Mouse (Mus musculus): ENCODE data around the gene Rnf220.

DNA sequence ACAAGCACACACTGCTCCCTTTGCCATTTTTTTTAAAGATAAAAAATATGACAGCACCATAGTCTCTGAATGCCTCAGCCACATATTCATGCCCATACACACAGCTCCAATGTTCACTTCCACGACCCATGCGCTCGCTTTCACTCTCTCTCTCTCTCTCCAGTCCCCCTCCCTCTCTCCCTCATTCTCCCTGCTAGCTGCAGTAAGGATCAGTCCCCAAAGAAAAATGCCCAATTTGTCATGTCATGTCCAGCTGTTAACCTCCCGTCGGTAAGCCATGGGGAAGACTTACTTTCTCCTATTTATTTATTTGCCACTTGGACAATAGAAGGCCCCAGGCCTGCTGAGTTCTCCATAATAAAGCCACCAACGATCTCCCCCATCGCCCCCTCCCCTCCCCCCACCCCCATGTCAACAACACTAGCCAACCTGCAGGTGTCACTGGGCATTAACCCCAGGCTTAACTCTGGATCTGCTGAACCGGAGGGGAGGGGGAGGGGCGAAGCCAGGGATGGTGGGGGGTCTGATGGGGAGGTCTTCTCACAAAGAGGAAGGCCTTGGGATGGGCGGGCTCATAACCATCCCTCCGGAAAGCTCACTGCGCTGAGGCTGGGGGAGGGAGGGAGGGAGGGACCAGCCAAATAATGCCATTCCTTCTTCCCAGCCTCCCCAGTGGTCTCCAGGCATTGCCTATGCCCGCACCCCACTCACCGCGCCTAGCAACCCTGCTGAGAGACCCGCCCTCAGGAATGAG, 123.4 kb downstream of the Rnf220 start:
- TF ChIP-seq CTCF (IDR thresholded peaks at IDR 0.05; ENCODE audit: low read depth) = no peak
- TF ChIP-seq EP300 (IDR thresholded peaks at IDR 0.05; ENCODE audit: low read depth) = no peak
